In genomic region chr17:27557927-27558661, GRCm38 (mm10) we compare ENCODE assay signal across 8 mouse cellular contexts. TPM values are rescaled to one million over a fixed set of nuclear protein-coding genes. Genes with fewer than 3 reads are reported as not detected.
DNase-seq lines count a peak whose midpoint lies in the region; ATAC-seq lines count a peak whose summit lies in the region.

No protein-coding gene starts in this region.

- peak; percentile 80 for DNase-seq in left cerebral cortex, postnatal 4 days
- DNase-seq in left cerebral cortex, postnatal 25 days (ENCODE audit: low spot score in 2 of 2), result no peak
- peak; percentile 72 to 79 for DNase-seq in cerebellum, adult 18-20 months
- peak; percentile 34 for DNase-seq in hindbrain, embryonic 10.5 days (ENCODE audit: low spot score)
- no peak for DNase-seq in midbrain, embryonic 14.5 days
- DNase-seq in left cerebral cortex, postnatal 36 days (ENCODE audit: low spot score in 2 of 2), result no peak
- no peak for DNase-seq in layer of hippocampus, adult 18-20 months (ENCODE audit: low spot score in 2 of 2)
- DNase-seq in embryo, embryonic 9.5 days (ENCODE audit: extremely low spot score), result no peak

- H3K27me3 ChIP-seq in hindbrain, embryonic 10.5 days (ENCODE audit: insufficient read depth, poor library complexity, severe bottlenecking), result no peaks in the 10 kb centered on the region
- H3K27me3 ChIP-seq in midbrain, embryonic 14.5 days (ENCODE audit: control insufficient read depth, insufficient read depth, low read length), result peaks cover 6% of the 10 kb centered on the region; the same call in 1 of the 2 replicates

- peaks cover 83% of the 10 kb centered on the region for H3K4me1 ChIP-seq in hindbrain, embryonic 10.5 days (replicated peaks)
- H3K4me1 ChIP-seq in midbrain, embryonic 14.5 days (ENCODE audit: control insufficient read depth, insufficient read depth, low read length), result peaks cover 30% of the 10 kb centered on the region

- no peaks in the 10 kb centered on the region for H3K9me3 ChIP-seq in hindbrain, embryonic 10.5 days
- no peaks in the 10 kb centered on the region for H3K9me3 ChIP-seq in midbrain, embryonic 14.5 days (ENCODE audit: control insufficient read depth, low read length)

- peak overlapping the region; percentile 97 for H3K4me3 ChIP-seq in hindbrain, embryonic 10.5 days
- peak overlapping the region; percentile 71 for H3K4me3 ChIP-seq in midbrain, embryonic 14.5 days (replicated peaks; ENCODE audit: low read depth, low read length)

- intact Hi-C loops in left cerebral cortex, postnatal 4 days (cut with DNase I), result no loop called here
- intact Hi-C loops in left cerebral cortex, postnatal 25 days (cut with DNase I), result loop anchor here (2.0 kb wide), 1 partner anchor 23 kb away; no protein-coding TSS in a partner anchor
- intact Hi-C loops in left cerebral cortex, postnatal 36 days (cut with DNase I), result no loop called here

- H3K9ac ChIP-seq in midbrain, embryonic 14.5 days (replicated peaks; ENCODE audit: low read length), result peak overlapping the region; percentile 90

- no peak for ATAC-seq in midbrain, embryonic 14.5 days (ENCODE audit: low FRiP score, low TSS enrichment)

- WGBS in hindbrain, embryonic 10.5 days, result 2% methylated on average over 14 of the region's 14 CpGs
- WGBS in midbrain, embryonic 14.5 days, result 3% methylated on average over 14 of the region's 14 CpGs

- H3K36me3 ChIP-seq in hindbrain, embryonic 10.5 days, result peaks cover 30% of the 10 kb centered on the region
- H3K36me3 ChIP-seq in midbrain, embryonic 14.5 days (ENCODE audit: control insufficient read depth, insufficient read depth, low read length), result 0 out of 2 replicates have a peak, but pooled peaks cover 5% of the 10 kb centered on the region

- H3K27ac ChIP-seq in hindbrain, embryonic 10.5 days, result peak overlapping the region; percentile 99
- H3K27ac ChIP-seq in midbrain, embryonic 14.5 days (replicated peaks; ENCODE audit: low read depth, low read length), result 0 out of 2 replicates have a peak overlapping the region, but pooled peaks have one; percentile 93

- peak overlapping the region; percentile 82 for H3K4me2 ChIP-seq in midbrain, embryonic 14.5 days (ENCODE audit: low read length)

RNA-seq across cellular contexts. Expression of gene Hmga1, which starts 1.8 kb away (rescaled TPM):
- total RNA-seq in left cerebral cortex, postnatal 4 days (2021), result 10 to 100 TPM; 43.6 to 45.5 TPM
- 10 to 100 TPM; 47.6 to 52.8 TPM for total RNA-seq in left cerebral cortex, postnatal 25 days (2021)
- 541 and 748 TPM in 2 replicates for polyA plus RNA-seq in hindbrain, embryonic 10.5 days (2016; fragmentation: Nextera tagmentation; extraction: Ambion mirVana)
- polyA plus RNA-seq in midbrain, embryonic 14.5 days (2014; fragmentation: Nextera tagmentation; extraction: Ambion mirVana), result 134 and 143 TPM in 2 replicates
- total RNA-seq in left cerebral cortex, postnatal 36 days (2021), result 10 to 100 TPM; 55.3 to 58.7 TPM
- 10 to 100 TPM; 42.1 to 44.6 TPM for total RNA-seq in layer of hippocampus, adult 18-20 months (2021)

RNA-seq across cellular contexts. Expression of gene AI413582, which starts 7.5 kb away (rescaled TPM):
- 10 to 100 TPM; 61.2 to 61.6 TPM for total RNA-seq in left cerebral cortex, postnatal 4 days (2021)
- total RNA-seq in left cerebral cortex, postnatal 25 days (2021), result 10 to 100 TPM; 92.9 to 97.4 TPM
- polyA plus RNA-seq in hindbrain, embryonic 10.5 days (2016; fragmentation: Nextera tagmentation; extraction: Ambion mirVana), result 19.1 and 23.9 TPM in 2 replicates
- polyA plus RNA-seq in midbrain, embryonic 14.5 days (2014; fragmentation: Nextera tagmentation; extraction: Ambion mirVana), result 51.9 and 74.5 TPM in 2 replicates
- 10 to 100 TPM; 85.5 to 94.2 TPM for total RNA-seq in left cerebral cortex, postnatal 36 days (2021)
- 10 to 100 TPM; 66.6 to 67.1 TPM for total RNA-seq in layer of hippocampus, adult 18-20 months (2021)

RNA-seq across cellular contexts. Expression of gene Grm4, which starts 36.9 kb away (rescaled TPM):
- total RNA-seq in left cerebral cortex, postnatal 4 days (2021), result 10 to 100 TPM; 14.4 to 18.2 TPM
- 10 to 100 TPM; 21.1 to 30.4 TPM for total RNA-seq in left cerebral cortex, postnatal 25 days (2021)
- polyA plus RNA-seq in hindbrain, embryonic 10.5 days (2016; fragmentation: Nextera tagmentation; extraction: Ambion mirVana), result 2.2 and 4.2 TPM in 2 replicates
- polyA plus RNA-seq in midbrain, embryonic 14.5 days (2014; fragmentation: Nextera tagmentation; extraction: Ambion mirVana), result 9.8 and 10.1 TPM in 2 replicates
- 10 to 100 TPM; 23.0 to 27.0 TPM for total RNA-seq in left cerebral cortex, postnatal 36 days (2021)
- total RNA-seq in layer of hippocampus, adult 18-20 months (2021), result 10 to 100 TPM in 1 of 2 experiments, 1 to 10 TPM in 1; 9.2 to 12.8 TPM

Comparison
In these comparisons a context has a peak if more than half of its experiments do, and no peak if none do; other contexts are left out.
1. DNase-seq: peak in left cerebral cortex, postnatal 4 days (single experiment), cerebellum, adult 18-20 months (2 of 2) and hindbrain, embryonic 10.5 days (single experiment); none in left cerebral cortex, postnatal 25 days (0 of 2), midbrain, embryonic 14.5 days (single experiment), left cerebral cortex, postnatal 36 days (0 of 2), layer of hippocampus, adult 18-20 months (0 of 2) and embryo, embryonic 9.5 days (single experiment).